Mouse (Mus musculus): ENCODE measurements around the gene Thap4. TPM values are rescaled to one million over a fixed set of nuclear protein-coding genes. Genes with fewer than 3 reads are reported as not detected.

The Thap4 gene
- total and polyA plus RNA-seq, 2 experiments from 2014 or later: 57.1 to 63.3 TPM

DNA sequence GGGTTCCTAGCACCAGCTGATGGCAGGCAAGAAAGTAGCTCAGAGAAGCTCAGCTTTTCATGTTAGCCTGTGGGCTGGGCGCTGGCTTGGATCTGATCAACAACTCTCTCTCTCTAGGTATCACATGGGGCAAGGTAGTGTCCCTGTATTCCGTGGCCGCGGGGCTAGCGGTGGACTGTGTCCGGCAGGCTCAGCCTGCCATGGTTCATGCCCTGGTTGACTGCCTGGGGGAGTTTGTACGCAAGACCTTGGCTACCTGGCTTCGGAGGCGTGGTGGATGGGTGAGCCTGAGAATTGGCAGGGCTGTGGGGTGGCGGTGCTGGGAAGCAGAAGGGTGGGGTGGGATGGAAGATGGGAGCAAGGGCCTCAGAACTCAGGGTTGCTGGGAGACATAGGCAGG, 60.7 kb downstream of the Thap4 start:
- Histone ChIP-seq H3K27me3 (ENCODE audit: insufficient read depth, low read length) (no peaks in the 10 kb centered on the region), H3K4me1 (ENCODE audit: insufficient read depth, low read length) (no peaks in the 10 kb centered on the region), H3K27ac (ENCODE audit: low read depth, low read length) (no peak overlapping the region), H3K4me2 (ENCODE audit: low read depth, low read length, poor library complexity, severe bottlenecking) (no peak overlapping the region), H3K9me3 (ENCODE audit: low read length) (no peaks in the 10 kb centered on the region), H3K4me3 (ENCODE audit: low read depth, low read length) (no peak overlapping the region), H3K9ac (replicated peaks; ENCODE audit: low read length, poor library complexity, severe bottlenecking) (no peak overlapping the region), H3K36me3 (ENCODE audit: insufficient read depth, low read length) (peaks cover 16% of the 10 kb centered on the region)
- no peak for TF ChIP-seq CTCF (IDR thresholded peaks at IDR 0.05)
- WGBS: 96% methylated on average over 10 of the region's 10 CpGs
- DNase-seq (ENCODE audit: low spot score): no peak
- no peak for ATAC-seq (ENCODE audit: low FRiP score)

DNA sequence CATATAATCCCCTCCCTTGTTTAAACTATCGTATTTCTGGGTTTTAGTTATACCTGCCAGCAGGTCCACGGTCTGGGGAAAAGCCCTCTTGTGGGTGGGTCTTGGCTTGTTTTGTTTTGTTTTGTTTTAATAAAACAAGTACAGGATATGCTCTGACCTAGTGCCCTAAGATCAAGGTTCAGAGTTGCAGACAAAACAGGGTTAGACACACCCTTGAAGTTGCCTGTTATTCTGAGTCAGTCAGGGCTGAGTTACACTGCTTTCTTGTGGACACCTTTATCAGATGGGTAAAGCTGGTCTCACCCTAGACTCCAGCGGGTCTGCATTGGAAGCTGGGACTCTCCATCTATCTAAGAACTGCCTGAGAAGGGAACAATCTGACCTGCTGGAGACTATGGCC, 61.2 kb downstream of the Thap4 start:
- H3K4me1 ChIP-seq (ENCODE audit: insufficient read depth, low read length): no peaks in the 10 kb centered on the region
- no peak overlapping the region for H3K9ac ChIP-seq (replicated peaks; ENCODE audit: low read length, poor library complexity, severe bottlenecking)
- no peak overlapping the region for H3K4me2 ChIP-seq (ENCODE audit: low read depth, low read length, poor library complexity, severe bottlenecking)
- ATAC-seq (ENCODE audit: low FRiP score) (no peak), DNase-seq (ENCODE audit: low spot score) (no peak)
- H3K4me3 ChIP-seq (ENCODE audit: low read depth, low read length): no peak overlapping the region
- 87% methylated on average over 3 of the region's 3 CpGs for WGBS
- peaks cover 16% of the 10 kb centered on the region for H3K36me3 ChIP-seq (ENCODE audit: insufficient read depth, low read length)
- no peak for TF ChIP-seq CTCF (IDR thresholded peaks at IDR 0.05)
- no peaks in the 10 kb centered on the region for H3K27me3 ChIP-seq (ENCODE audit: insufficient read depth, low read length)
- H3K27ac ChIP-seq (ENCODE audit: low read depth, low read length): no peak overlapping the region
- H3K9me3 ChIP-seq (ENCODE audit: low read length): no peaks in the 10 kb centered on the region

DNA sequence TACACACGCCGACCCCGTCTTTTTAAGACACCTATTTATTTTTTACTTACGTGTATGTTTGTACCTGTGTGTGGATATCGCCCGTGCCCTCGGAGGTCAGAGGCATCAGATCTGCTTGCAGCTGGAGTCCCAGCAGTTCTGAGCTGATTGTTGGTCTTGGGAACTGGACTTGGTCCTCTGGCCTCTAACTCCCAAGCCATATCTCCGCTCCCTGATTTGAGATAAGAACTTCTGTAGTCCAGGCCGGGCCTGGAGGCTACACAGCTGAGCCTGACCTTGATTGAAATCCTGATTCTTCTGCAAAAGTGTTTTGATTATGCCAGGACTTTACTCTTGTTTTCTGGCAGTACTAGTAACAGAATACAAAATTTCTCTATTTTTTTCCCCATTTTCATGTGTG, 61.9 kb downstream of the Thap4 start:
- Histone ChIP-seq H3K27ac (ENCODE audit: low read depth, low read length) (no peak overlapping the region), H3K4me1 (ENCODE audit: insufficient read depth, low read length) (no peaks in the 10 kb centered on the region), H3K9me3 (ENCODE audit: low read length) (no peaks in the 10 kb centered on the region), H3K36me3 (ENCODE audit: insufficient read depth, low read length) (peaks cover 16% of the 10 kb centered on the region), H3K9ac (replicated peaks; ENCODE audit: low read length, poor library complexity, severe bottlenecking) (no peak overlapping the region), H3K4me2 (ENCODE audit: low read depth, low read length, poor library complexity, severe bottlenecking) (no peak overlapping the region), H3K27me3 (ENCODE audit: insufficient read depth, low read length) (no peaks in the 10 kb centered on the region), H3K4me3 (ENCODE audit: low read depth, low read length) (no peak overlapping the region)
- DNase-seq (ENCODE audit: low spot score) (no peak), ATAC-seq (ENCODE audit: low FRiP score) (no peak)
- TF ChIP-seq CTCF (IDR thresholded peaks at IDR 0.05): no peak
- WGBS: 94% methylated on average over 9 of the region's 9 CpGs

DNA sequence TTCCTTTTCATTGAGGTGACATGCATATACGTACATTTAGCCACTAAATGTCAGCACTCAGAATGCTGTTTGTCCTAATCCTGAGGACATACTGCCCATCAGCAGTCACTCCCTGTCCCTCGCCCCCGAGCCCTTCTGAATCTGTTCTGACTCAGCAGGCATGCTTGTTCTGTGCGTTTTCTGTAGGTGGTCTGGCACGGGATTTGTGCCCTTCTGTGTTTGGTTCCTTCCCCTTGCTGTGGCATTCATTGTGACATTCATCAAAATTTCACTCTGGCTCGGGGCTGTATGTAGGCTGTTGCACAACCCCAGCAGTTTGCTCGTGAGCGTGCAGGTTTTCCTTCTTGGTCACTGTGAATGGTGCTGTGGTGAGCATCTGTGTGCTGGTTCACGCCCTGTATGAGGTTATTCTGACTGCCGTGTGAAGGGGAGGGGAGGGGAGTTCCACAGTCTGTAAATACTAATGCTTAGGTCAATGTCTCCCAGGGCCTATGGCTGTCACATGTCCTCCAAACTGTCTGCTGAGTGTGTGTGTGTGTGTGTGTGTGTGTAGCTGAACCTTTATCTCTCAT, 62.8 kb downstream of the Thap4 start:
- no peak for TF ChIP-seq CTCF (IDR thresholded peaks at IDR 0.05)
- ATAC-seq (ENCODE audit: low FRiP score): no peak

DNA sequence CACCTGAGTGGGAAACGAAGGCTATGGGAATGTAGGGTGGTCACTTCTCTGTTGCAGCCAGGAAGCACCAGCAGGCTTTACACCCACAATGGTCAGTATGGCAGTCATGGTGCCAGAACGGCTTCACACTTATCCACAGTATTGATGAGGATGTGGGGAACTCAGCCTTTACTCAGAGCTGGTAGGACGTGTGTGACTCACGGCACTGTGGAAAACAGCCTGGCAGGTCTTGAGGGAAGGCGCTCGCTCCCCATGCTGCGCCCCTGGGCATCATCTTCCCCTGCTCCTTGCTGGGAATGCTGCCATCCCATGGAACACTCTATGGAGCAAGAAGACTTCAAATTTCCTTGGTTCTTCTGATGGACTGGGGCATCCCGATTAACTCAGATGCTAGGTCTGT, 63.6 kb downstream of the Thap4 start:
- Histone ChIP-seq H3K4me2 (ENCODE audit: low read depth, low read length, poor library complexity, severe bottlenecking) (no peak overlapping the region), H3K36me3 (ENCODE audit: insufficient read depth, low read length) (peaks cover 16% of the 10 kb centered on the region), H3K27me3 (ENCODE audit: insufficient read depth, low read length) (no peaks in the 10 kb centered on the region), H3K9ac (replicated peaks; ENCODE audit: low read length, poor library complexity, severe bottlenecking) (no peak overlapping the region), H3K9me3 (ENCODE audit: low read length) (no peaks in the 10 kb centered on the region), H3K27ac (ENCODE audit: low read depth, low read length) (no peak overlapping the region), H3K4me3 (ENCODE audit: low read depth, low read length) (no peak overlapping the region), H3K4me1 (ENCODE audit: insufficient read depth, low read length) (peaks cover 3% of the 10 kb centered on the region; the same call in 1 of the 2 replicates)
- TF ChIP-seq CTCF (IDR thresholded peaks at IDR 0.05): no peak
- no peak for ATAC-seq (ENCODE audit: low FRiP score)
- WGBS: 94% methylated on average over 8 of the region's 8 CpGs
- no peak for DNase-seq (ENCODE audit: low spot score)

More for the DNA sequence above, 62.8 kb downstream of the Thap4 start:
- H3K36me3 ChIP-seq (ENCODE audit: insufficient read depth, low read length): peaks cover 16% of the 10 kb centered on the region
- H3K4me1 ChIP-seq (ENCODE audit: insufficient read depth, low read length): peaks cover 3% of the 10 kb centered on the region; the same call in 1 of the 2 replicates
- H3K27ac ChIP-seq (ENCODE audit: low read depth, low read length): no peak overlapping the region
- no peak overlapping the region for H3K4me2 ChIP-seq (ENCODE audit: low read depth, low read length, poor library complexity, severe bottlenecking)
- no peaks in the 10 kb centered on the region for H3K27me3 ChIP-seq (ENCODE audit: insufficient read depth, low read length)
- no peak overlapping the region for H3K4me3 ChIP-seq (ENCODE audit: low read depth, low read length)
- no peaks in the 10 kb centered on the region for H3K9me3 ChIP-seq (ENCODE audit: low read length)
- no peak overlapping the region for H3K9ac ChIP-seq (replicated peaks; ENCODE audit: low read length, poor library complexity, severe bottlenecking)
- WGBS: 67% methylated on average over 10 of the region's 10 CpGs
- DNase-seq (ENCODE audit: low spot score): no peak

DNA sequence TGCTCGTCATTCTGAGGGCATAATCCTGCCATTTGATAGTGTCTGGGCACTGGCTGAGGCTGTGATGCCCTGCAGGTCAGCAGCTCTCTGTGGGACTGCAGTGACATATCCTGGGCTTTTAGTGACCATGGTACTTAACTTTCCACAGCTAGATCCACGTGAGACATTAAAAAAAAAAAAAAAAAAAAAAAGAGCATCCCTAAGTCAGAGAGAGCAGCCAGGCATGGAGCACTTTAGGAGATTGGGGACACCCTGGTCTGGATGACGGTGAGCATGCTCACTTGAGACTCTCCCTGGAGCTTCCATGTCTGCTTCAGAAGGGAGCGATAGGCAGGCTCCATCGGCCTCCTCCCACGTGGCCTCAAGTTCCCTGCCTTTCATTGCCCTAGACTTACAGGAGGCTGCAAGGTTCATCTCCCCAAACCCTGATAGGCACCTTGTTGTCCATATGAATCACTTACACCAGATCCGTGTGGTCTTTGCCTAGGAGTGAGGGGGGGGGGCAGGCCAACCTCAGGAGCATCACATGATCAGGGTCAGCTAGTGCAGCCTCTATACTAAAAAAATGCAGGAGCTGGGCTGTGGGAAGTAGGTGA, 64.7 kb downstream of the Thap4 start:
- Histone ChIP-seq H3K27me3 (ENCODE audit: insufficient read depth, low read length) (no peaks in the 10 kb centered on the region), H3K36me3 (ENCODE audit: insufficient read depth, low read length) (peaks cover 14% of the 10 kb centered on the region), H3K27ac (ENCODE audit: low read depth, low read length) (no peak overlapping the region), H3K4me3 (ENCODE audit: low read depth, low read length) (no peak overlapping the region), H3K9ac (replicated peaks; ENCODE audit: low read length, poor library complexity, severe bottlenecking) (no peak overlapping the region), H3K4me1 (ENCODE audit: insufficient read depth, low read length) (peaks cover 3% of the 10 kb centered on the region; the same call in 1 of the 2 replicates), H3K9me3 (ENCODE audit: low read length) (no peaks in the 10 kb centered on the region), H3K4me2 (ENCODE audit: low read depth, low read length, poor library complexity, severe bottlenecking) (no peak overlapping the region)
- WGBS: 79% methylated on average over 7 of the region's 7 CpGs
- no peak for DNase-seq (ENCODE audit: low spot score)
- TF ChIP-seq CTCF (IDR thresholded peaks at IDR 0.05): no peak
- no peak for ATAC-seq (ENCODE audit: low FRiP score)
